Mouse (Mus musculus): ENCODE data around the gene Gm45261.

- TF ChIP-seq POLR2A (IDR thresholded peaks at IDR 0.05; ENCODE audit: low read depth, low read length) (no peak), CTCF (IDR thresholded peaks at IDR 0.05; ENCODE audit: extremely low read depth, insufficient read length, insufficient replicate concordance, low read depth, low read length) (no peak)
Observed at GRCm38 (mm10) chr1:80453971-80454370, 7.3 kb downstream of the Gm45261 start.

All from small intestine, adult 2 months (tissue).